8 mouse cellular contexts compared by ENCODE assay signal in genomic region chr2:154437191-154437527, GRCm38 (mm10). TPM values are rescaled to one million over a fixed set of nuclear protein-coding genes. Genes with fewer than 3 reads are reported as not detected.
DNase-seq lines count a peak whose midpoint lies in the region; ATAC-seq and TF ChIP-seq lines count a peak whose summit lies in the region.

No protein-coding gene starts in this region.

- peak overlapping the region; percentile 89 for H3K9ac ChIP-seq in lung, postnatal 0 days (replicated peaks; ENCODE audit: low read depth)
- peak overlapping the region; percentile 95 for H3K9ac ChIP-seq in limb, embryonic 11.5 days (ENCODE audit: low read length)

- H3K4me2 ChIP-seq in lung, postnatal 0 days (replicated peaks; ENCODE audit: low read depth, low read length), result peak overlapping the region; percentile 64
- peak overlapping the region; percentile 54 for H3K4me2 ChIP-seq in limb, embryonic 11.5 days (ENCODE audit: low read depth, severe bottlenecking)

- no peaks in the 10 kb centered on the region for H3K36me3 ChIP-seq in lung, postnatal 0 days (ENCODE audit: insufficient read depth, low read length)
- H3K36me3 ChIP-seq in forebrain, embryonic 10.5 days (replicated peaks), result peaks cover 8% of the 10 kb centered on the region
- H3K36me3 ChIP-seq in limb, embryonic 11.5 days (ENCODE audit: control insufficient read depth, insufficient read depth, low read length), result no peaks in the 10 kb centered on the region

- 9% methylated on average over 7 of the region's 7 CpGs for WGBS in lung, postnatal 0 days
- WGBS in forebrain, embryonic 10.5 days, result 26% methylated on average over 7 of the region's 7 CpGs
- WGBS in limb, embryonic 11.5 days, result 18% methylated on average over 7 of the region's 7 CpGs
- 8% methylated on average over 7 of the region's 7 CpGs for WGBS in olfactory bulb, adult 2 months

- no peaks in the 10 kb centered on the region for H3K9me3 ChIP-seq in lung, postnatal 0 days (ENCODE audit: low read length)
- no peaks in the 10 kb centered on the region for H3K9me3 ChIP-seq in forebrain, embryonic 10.5 days
- H3K9me3 ChIP-seq in limb, embryonic 11.5 days (ENCODE audit: control insufficient read depth, low read length), result no peaks in the 10 kb centered on the region

- peak overlapping the region; percentile 89 for H3K4me3 ChIP-seq in lung, postnatal 0 days (ENCODE audit: low read depth, low read length)
- peak overlapping the region; percentile 72 for H3K4me3 ChIP-seq in forebrain, embryonic 10.5 days
- H3K4me3 ChIP-seq in limb, embryonic 11.5 days (ENCODE audit: low read depth, low read length), result peak overlapping the region; percentile 79
- H3K4me3 ChIP-seq in olfactory bulb, adult 2 months (ENCODE audit: insufficient read depth, low read depth, low read length), result peak overlapping the region; percentile 94

- no peak for TF ChIP-seq CTCF in lung, postnatal 0 days (IDR thresholded peaks at IDR 0.05)
- no peak for TF ChIP-seq CTCF in olfactory bulb, adult 2 months (IDR thresholded peaks at IDR 0.05; ENCODE audit: insufficient read depth, low read depth, low read length)

- H3K4me1 ChIP-seq in lung, postnatal 0 days (ENCODE audit: insufficient read depth, low read depth, low read length), result no peaks in the 10 kb centered on the region; the same call in 1 of the 2 replicates
- peaks cover 31% of the 10 kb centered on the region for H3K4me1 ChIP-seq in forebrain, embryonic 10.5 days
- no peaks in the 10 kb centered on the region for H3K4me1 ChIP-seq in limb, embryonic 11.5 days (ENCODE audit: control insufficient read depth, insufficient read depth, low read length)
- H3K4me1 ChIP-seq in olfactory bulb, adult 2 months (ENCODE audit: control insufficient read depth, insufficient read depth, low read length), result no peaks in the 10 kb centered on the region

- H3K27me3 ChIP-seq in lung, postnatal 0 days (replicated peaks; ENCODE audit: insufficient read depth, low read length), result no peaks in the 10 kb centered on the region
- no peaks in the 10 kb centered on the region for H3K27me3 ChIP-seq in forebrain, embryonic 10.5 days (ENCODE audit: poor library complexity, severe bottlenecking)
- no peaks in the 10 kb centered on the region for H3K27me3 ChIP-seq in limb, embryonic 11.5 days (ENCODE audit: control insufficient read depth, insufficient read depth, low read length)

- TF ChIP-seq EP300 in lung, postnatal 0 days (IDR thresholded peaks at IDR 0.05), result no peak

- TF ChIP-seq POLR2A in olfactory bulb, adult 2 months (IDR thresholded peaks at IDR 0.05; ENCODE audit: insufficient read depth, low read depth, low read length), result no peak

- no peak for ATAC-seq in lung, postnatal 0 days
- ATAC-seq in limb, embryonic 11.5 days (ENCODE audit: insufficient number of reproducible peaks, low FRiP score, low TSS enrichment, low read depth), result no peak

- peak overlapping the region; percentile 92 for H3K27ac ChIP-seq in lung, postnatal 0 days (ENCODE audit: low read length)
- H3K27ac ChIP-seq in forebrain, embryonic 10.5 days, result peak overlapping the region; percentile 95
- no peak overlapping the region for H3K27ac ChIP-seq in limb, embryonic 11.5 days (replicated peaks; ENCODE audit: low read depth, low read length)
- no peak overlapping the region for H3K27ac ChIP-seq in olfactory bulb, adult 2 months (ENCODE audit: insufficient read depth, low read depth, low read length)

- no peak for DNase-seq in lung, postnatal 0 days (ENCODE audit: low spot score)
- DNase-seq in lung, postnatal 36 days, result no peak
- no peak for DNase-seq in forebrain, embryonic 10.5 days (ENCODE audit: extremely low spot score, low spot score)
- DNase-seq in limb, embryonic 11.5 days (ENCODE audit: low spot score), result no peak
- no peak for DNase-seq in cerebellum, adult 8-10 months
- DNase-seq in spleen, postnatal 10 days (ENCODE audit: low spot score in 2 of 2), result no peak
- DNase-seq in adrenal gland, adult 18-20 months (ENCODE audit: low spot score in 2 of 2), result no peak

RNA-seq across cellular contexts. Expression of gene Cbfa2t2, which starts 0.9 kb away (rescaled TPM):
- 14.6 and 16.6 TPM in 2 replicates for polyA plus RNA-seq in lung, postnatal 0 days (2015; fragmentation: Nextera tagmentation; extraction: Ambion mirVana)
- polyA plus RNA-seq in forebrain, embryonic 10.5 days (2016; fragmentation: Nextera tagmentation; extraction: Ambion mirVana), result 57.4 and 59.3 TPM in 2 replicates
- 44.1 and 52.7 TPM in 2 replicates for polyA plus RNA-seq in limb, embryonic 11.5 days (2014; fragmentation: Nextera tagmentation; extraction: Ambion mirVana)
- polyA plus RNA-seq in olfactory bulb, adult 2 months (2012; ENCODE audit: insufficient read depth, insufficient read length, low replicate concordance, missing spikeins), result not detected in 2 replicates
- 10 to 100 TPM; 28.7 to 36.9 TPM for total RNA-seq in adrenal gland, adult 18-20 months (2021)

RNA-seq across cellular contexts. Expression of gene Snta1, which starts 29.3 kb away (rescaled TPM):
- 7.7 and 8.0 TPM in 2 replicates for polyA plus RNA-seq in lung, postnatal 0 days (2015; fragmentation: Nextera tagmentation; extraction: Ambion mirVana)
- 2.5 TPM in 2 replicates for polyA plus RNA-seq in forebrain, embryonic 10.5 days (2016; fragmentation: Nextera tagmentation; extraction: Ambion mirVana)
- polyA plus RNA-seq in limb, embryonic 11.5 days (2014; fragmentation: Nextera tagmentation; extraction: Ambion mirVana), result 1.7 and 2.2 TPM in 2 replicates
- polyA plus RNA-seq in olfactory bulb, adult 2 months (2012; ENCODE audit: insufficient read depth, insufficient read length, low replicate concordance, missing spikeins), result not detected in 2 replicates
- total RNA-seq in adrenal gland, adult 18-20 months (2021), result 10 to 100 TPM; 23.8 to 29.3 TPM

Comparison
In these comparisons a context has a peak if more than half of its experiments do, and no peak if none do; other contexts are left out.
1. H3K27ac ChIP-seq: peak in lung, postnatal 0 days (single experiment) and forebrain, embryonic 10.5 days (single experiment); none in limb, embryonic 11.5 days (single experiment) and olfactory bulb, adult 2 months (single experiment).
2. Peak in every context shown above with its lines, with median percentiles within 50 percentile points of each other: H3K4me3 ChIP-seq.